Mouse (Mus musculus) heart, postnatal 25 days (tissue): ENCODE measurements at regions not wholly inside any gene's neighbourhood (a gene's known extent, or its start where the extent isn't known, plus 50 kb on each side); places are given as distances from the start of the nearest gene placed in this dataset.

ENCODE experiments used
- DNase-seq: peaks from one replicate; pipeline ENCODE4 v3.0.0; 2022; ENCODE audit warnings: low spot score
- intact Hi-C: fragments of 180-260 bp; cut with DNase I; formaldehyde crosslinking; loops from one replicate; pipeline ENCODE4 v1.15.1; 2025

DNA sequence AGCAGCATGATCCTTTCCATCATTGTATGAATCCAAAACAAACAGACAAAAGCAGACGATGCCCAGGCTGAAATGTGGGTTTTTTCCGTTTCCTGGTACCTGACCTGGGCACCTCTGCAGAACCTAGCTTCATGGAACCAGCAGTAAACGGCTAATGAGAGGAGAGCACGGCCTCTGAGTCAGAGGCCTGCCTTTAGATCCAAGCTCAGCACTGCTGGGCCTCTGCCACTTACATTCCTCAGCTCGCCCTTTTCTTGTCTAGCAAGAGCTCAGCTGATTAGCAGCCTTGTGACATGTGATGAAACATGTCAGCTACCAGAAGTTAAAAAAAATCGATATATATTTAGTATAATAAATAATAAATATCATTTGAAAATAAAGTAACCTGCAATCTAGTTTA is 91.2 kb upstream of the Dhrs4 start:
- no peak for DNase-seq
- intact Hi-C loops: loop anchor here (2.0 kb wide), 1 partner anchor 85 kb away; no protein-coding TSS in a partner anchor

DNA sequence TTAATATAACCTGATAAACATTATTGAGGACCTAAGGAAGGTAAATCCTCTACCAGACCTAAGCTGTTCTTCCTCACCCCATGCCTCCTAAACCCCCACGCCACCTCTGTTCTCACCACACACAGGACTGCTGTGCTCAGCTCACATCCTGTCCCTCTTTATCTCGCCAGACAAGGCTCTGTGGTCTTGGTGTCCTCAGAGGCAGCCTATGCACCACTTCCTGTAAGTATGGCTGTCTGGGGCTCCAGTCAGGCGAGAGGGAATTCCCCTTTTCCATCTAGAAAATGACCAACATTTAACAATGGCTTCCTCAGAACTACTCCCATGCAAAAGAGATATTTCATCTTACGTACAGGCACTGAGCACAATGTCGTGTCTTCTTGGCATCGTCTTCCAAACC is 86.2 kb upstream of the Dhrs4 start:
- intact Hi-C loops: no loop called here
- no peak for DNase-seq

DNA sequence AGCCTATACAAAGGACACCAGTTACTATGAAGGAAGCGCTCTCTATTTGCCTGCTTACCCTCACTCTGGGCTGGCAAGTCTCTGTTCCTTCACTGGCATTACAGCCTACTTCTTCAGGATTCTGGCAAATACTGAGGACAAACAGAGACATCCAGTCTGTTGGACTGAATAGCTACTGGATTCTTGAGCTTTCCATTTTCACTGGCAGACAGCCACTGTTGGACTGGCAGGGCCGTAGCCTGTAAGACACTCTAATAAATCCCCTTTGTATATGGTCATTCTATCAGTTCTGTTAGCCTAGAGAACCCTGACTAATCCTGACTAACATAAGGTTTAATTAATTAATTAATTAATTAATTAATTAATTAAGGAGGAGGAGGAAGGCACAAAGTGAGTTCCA is 72.4 kb upstream of the Dhrs4 start:
- no peak for DNase-seq
- intact Hi-C loops: no loop called here
